Mouse (Mus musculus) forebrain, embryonic 15.5 days (tissue): ENCODE measurements around the gene Yeats4. TPM values are rescaled to one million over a fixed set of nuclear protein-coding genes. Genes with fewer than 3 reads are reported as not detected.

Experiments used
- ATAC-seq: fragments of 200-750 bp; cut with Nextera tagmentation; replicated peaks from 2 replicates; pipeline ENCODE4 v1.8.0; 2017; ENCODE audit warnings: mild to moderate bottlenecking, moderate TSS enrichment, moderate library complexity
- H3K27ac ChIP-seq: fragments of 300-500 bp; sonication (generic); replicated peaks from 2 replicates; pipeline ENCODE4 v1.5.1; 2015; ENCODE audit warnings: mild to moderate bottlenecking, inconsistent platforms
- H3K27me3 ChIP-seq: fragments of 300-500 bp; sonication (generic); 2 replicates; pipeline ENCODE4 v1.6.1; 2015; ENCODE audit warnings: inconsistent platforms
- H3K36me3 ChIP-seq: fragments of 300-500 bp; sonication (generic); 2 replicates; pipeline ENCODE4 v1.6.1; 2015; ENCODE audit warnings: mild to moderate bottlenecking, inconsistent platforms
- H3K4me1 ChIP-seq: fragments of 300-500 bp; sonication (generic); 2 replicates; pipeline ENCODE4 v1.6.1; 2015; ENCODE audit warnings: inconsistent platforms
- H3K4me2 ChIP-seq: fragments of 300-500 bp; sonication (generic); replicated peaks from 2 replicates; pipeline ENCODE4 v1.6.1; 2015; ENCODE audit warnings: mild to moderate bottlenecking, inconsistent platforms
- H3K4me3 ChIP-seq: fragments of 300-500 bp; sonication (generic); 2 replicates; pipeline ENCODE4 v1.5.1; 2015; ENCODE audit warnings: mild to moderate bottlenecking, inconsistent platforms
- H3K9ac ChIP-seq: fragments of 300-500 bp; sonication (generic); replicated peaks from 2 replicates; pipeline ENCODE4 v1.6.1; 2015; ENCODE audit warnings: mild to moderate bottlenecking, inconsistent platforms
- H3K9me3 ChIP-seq: fragments of 300-500 bp; sonication (generic); 2 replicates; pipeline ENCODE4 v1.6.1; 2016; ENCODE audit warnings: inconsistent platforms
- WGBS: fragments of 180-500 bp; shearing (Covaris S2); methylation state at CpG from one replicate; pipeline ENCODE4 v1.1.7; 2015; ENCODE audit warnings: mixed read lengths; 5-methylcytosine and 5-hydroxymethylcytosine counted together
- polyA plus RNA-seq: library from polyadenylated mRNA; unstranded; fragments of >200 nt; fragmentation: Nextera tagmentation; extraction: Ambion mirVana; gene quantifications from 2 replicates; pipeline ENCODE4 v1.2.1, GENCODE M21; 2015

Gene Yeats4
- polyA plus RNA-seq: 101 and 106 TPM in 2 replicates

- H3K36me3 ChIP-seq: peaks cover 27% of the 10 kb centered on the region
- no peaks in the 10 kb centered on the region for H3K27me3 ChIP-seq
- ATAC-seq: peak; percentile 97
- WGBS: under 1% methylated on average over 63 of the region's 63 CpGs
- peak within 1 kb of the TSS; percentile 71 for H3K4me2 ChIP-seq
- H3K4me1 ChIP-seq: peaks cover 20% of the 10 kb centered on the region
- H3K9ac ChIP-seq: peak within 1 kb of the TSS; percentile 98
- peak within 1 kb of the TSS; percentile 78 for H3K4me3 ChIP-seq
- no peaks in the 10 kb centered on the region for H3K9me3 ChIP-seq
- H3K27ac ChIP-seq: peak within 1 kb of the TSS; percentile 98
These were observed at the start of gene Yeats4 for GRCm38 (mm10) chr10:117224102-117224990. Yeats4 (minus strand) TSS chr10:117224507.

GRCm38 (mm10) chr10:117272023-117272422, 47.7 kb upstream of the Yeats4 start:
- no peaks in the 10 kb centered on the region for H3K36me3 ChIP-seq
- no peak for ATAC-seq
- no peaks in the 10 kb centered on the region for H3K9me3 ChIP-seq
- no peak overlapping the region for H3K4me2 ChIP-seq
- H3K4me1 ChIP-seq: no peaks in the 10 kb centered on the region
- no peaks in the 10 kb centered on the region for H3K27me3 ChIP-seq
- H3K27ac ChIP-seq: no peak overlapping the region
- H3K9ac ChIP-seq: no peak overlapping the region
- H3K4me3 ChIP-seq: no peak overlapping the region

GRCm38 (mm10) chr10:117259870-117260269, 35.6 kb upstream of the Yeats4 start:
- no peak for ATAC-seq
- no peaks in the 10 kb centered on the region for H3K36me3 ChIP-seq

GRCm38 (mm10) chr10:117238603-117239002, 14.3 kb upstream of the Yeats4 start, which contains the start of gene 9530003J23Rik:
9530003J23Rik (minus strand) TSS chr10:117238703.
- no peak within 1 kb of the TSS for H3K27ac ChIP-seq

More at GRCm38 (mm10) chr10:117259870-117260269, 35.6 kb upstream of the Yeats4 start:
- Histone ChIP-seq H3K9ac (no peak overlapping the region), H3K27ac (no peak overlapping the region), H3K4me2 (no peak overlapping the region), H3K4me1 (no peaks in the 10 kb centered on the region), H3K9me3 (no peaks in the 10 kb centered on the region), H3K27me3 (no peaks in the 10 kb centered on the region), H3K4me3 (no peak overlapping the region)

GRCm38 (mm10) chr10:117235866-117236265, 11.6 kb upstream of the Yeats4 start:
- H3K4me2 ChIP-seq: no peak overlapping the region
- H3K36me3 ChIP-seq: no peaks in the 10 kb centered on the region

More at GRCm38 (mm10) chr10:117238603-117239002, 14.3 kb upstream of the Yeats4 start, which contains the start of gene 9530003J23Rik:
- no peaks in the 10 kb centered on the region for H3K36me3 ChIP-seq
- no peaks in the 10 kb centered on the region for H3K9me3 ChIP-seq
- no peak within 1 kb of the TSS for H3K9ac ChIP-seq
- no peak within 1 kb of the TSS for H3K4me3 ChIP-seq
- no peaks in the 10 kb centered on the region for H3K27me3 ChIP-seq
- no peaks in the 10 kb centered on the region for H3K4me1 ChIP-seq
- ATAC-seq: no peak
- 90% methylated on average over 12 of the region's 12 CpGs for WGBS
- no peak within 1 kb of the TSS for H3K4me2 ChIP-seq

GRCm38 (mm10) chr10:117234825-117235224, 10.5 kb upstream of the Yeats4 start:
- H3K4me2 ChIP-seq: no peak overlapping the region
- no peaks in the 10 kb centered on the region for H3K36me3 ChIP-seq
- H3K4me1 ChIP-seq: no peaks in the 10 kb centered on the region
- no peak overlapping the region for H3K9ac ChIP-seq
- no peak for ATAC-seq
- no peak overlapping the region for H3K27ac ChIP-seq
- no peak overlapping the region for H3K4me3 ChIP-seq
- 79% methylated on average over 4 of the region's 4 CpGs for WGBS
- no peaks in the 10 kb centered on the region for H3K9me3 ChIP-seq
- H3K27me3 ChIP-seq: no peaks in the 10 kb centered on the region

More at GRCm38 (mm10) chr10:117235866-117236265, 11.6 kb upstream of the Yeats4 start:
- no peaks in the 10 kb centered on the region for H3K27me3 ChIP-seq
- H3K4me1 ChIP-seq: no peaks in the 10 kb centered on the region
- H3K4me3 ChIP-seq: no peak overlapping the region
- no peak for ATAC-seq
- H3K27ac ChIP-seq: no peak overlapping the region
- WGBS: 60% methylated on average over 11 of the region's 11 CpGs
- no peaks in the 10 kb centered on the region for H3K9me3 ChIP-seq
- no peak overlapping the region for H3K9ac ChIP-seq

GRCm38 (mm10) chr10:117229826-117230225, 5.5 kb upstream of the Yeats4 start:
- H3K4me2 ChIP-seq: no peak overlapping the region
- ATAC-seq: no peak

GRCm38 (mm10) chr10:117226002-117226401, 1.7 kb upstream of the Yeats4 start:
- Histone ChIP-seq H3K36me3 (peaks cover 12% of the 10 kb centered on the region), H3K27ac (no peak overlapping the region), H3K4me1 (peaks cover 20% of the 10 kb centered on the region), H3K9me3 (no peaks in the 10 kb centered on the region), H3K9ac (no peak overlapping the region), H3K4me2 (no peak overlapping the region), H3K4me3 (no peak overlapping the region), H3K27me3 (no peaks in the 10 kb centered on the region)
- 89% methylated on average over 3 of the region's 3 CpGs for WGBS
- ATAC-seq: no peak

More at GRCm38 (mm10) chr10:117229826-117230225, 5.5 kb upstream of the Yeats4 start:
- no peaks in the 10 kb centered on the region for H3K9me3 ChIP-seq
- H3K9ac ChIP-seq: no peak overlapping the region
- H3K4me3 ChIP-seq: no peak overlapping the region
- H3K36me3 ChIP-seq: no peaks in the 10 kb centered on the region
- no peaks in the 10 kb centered on the region for H3K27me3 ChIP-seq
- 77% methylated on average over 16 of the region's 16 CpGs for WGBS
- no peak overlapping the region for H3K27ac ChIP-seq
- peaks cover 4% of the 10 kb centered on the region for H3K4me1 ChIP-seq

GRCm38 (mm10) chr10:117225094-117225493, 787 bp upstream of the Yeats4 start:
- Histone ChIP-seq H3K4me2 (peak overlapping the region; percentile 71), H3K27me3 (no peaks in the 10 kb centered on the region), H3K9me3 (no peaks in the 10 kb centered on the region), H3K9ac (no peak overlapping the region), H3K27ac (peak overlapping the region; percentile 98; the same call in 1 of the 2 replicates), H3K4me1 (peaks cover 20% of the 10 kb centered on the region), H3K36me3 (peaks cover 20% of the 10 kb centered on the region), H3K4me3 (peak overlapping the region; percentile 78)
- no peak for ATAC-seq
- WGBS: 61% methylated on average over 8 of the region's 8 CpGs

- 0% methylated on average over 9 of the region's 9 CpGs for WGBS
- no peak; the same call in 1 of the 2 replicates for ATAC-seq
- H3K4me3 ChIP-seq: peak overlapping the region; percentile 78
These were observed 577 bp downstream of the Yeats4 start for GRCm38 (mm10) chr10:117223758-117224101.

GRCm38 (mm10) chr10:117222821-117223220, 1.5 kb downstream of the Yeats4 start:
- Histone ChIP-seq H3K27ac (no peak overlapping the region), H3K4me1 (peaks cover 20% of the 10 kb centered on the region), H3K9me3 (no peaks in the 10 kb centered on the region), H3K4me2 (peak overlapping the region; percentile 71), H3K27me3 (no peaks in the 10 kb centered on the region), H3K36me3 (peaks cover 39% of the 10 kb centered on the region), H3K9ac (0 out of 2 replicates have a peak overlapping the region, but pooled peaks have one; percentile 13), H3K4me3 (peak overlapping the region; percentile 78; the same call in 1 of the 2 replicates)
- 14% methylated on average over 3 of the region's 3 CpGs for WGBS
- no peak for ATAC-seq

More at GRCm38 (mm10) chr10:117223758-117224101, 577 bp downstream of the Yeats4 start:
- Histone ChIP-seq H3K27me3 (no peaks in the 10 kb centered on the region), H3K36me3 (peaks cover 30% of the 10 kb centered on the region), H3K4me2 (peak overlapping the region; percentile 71), H3K27ac (peak overlapping the region; percentile 98), H3K4me1 (peaks cover 20% of the 10 kb centered on the region), H3K9me3 (no peaks in the 10 kb centered on the region), H3K9ac (peak overlapping the region; percentile 98)

- Histone ChIP-seq H3K9ac (no peak overlapping the region), H3K9me3 (no peaks in the 10 kb centered on the region), H3K36me3 (peaks cover 73% of the 10 kb centered on the region), H3K4me3 (no peak overlapping the region), H3K27ac (no peak overlapping the region), H3K27me3 (no peaks in the 10 kb centered on the region), H3K4me1 (peaks cover 10% of the 10 kb centered on the region), H3K4me2 (no peak overlapping the region)
- ATAC-seq: no peak
- WGBS: 97% methylated on average over 8 of the region's 8 CpGs
These were observed 6.0 kb downstream of the Yeats4 start for GRCm38 (mm10) chr10:117218351-117218750.
